In genomic region chr1:189833351-189833750, GRCm38 (mm10) we compare ENCODE assay signal across 16 mouse cellular contexts.
"Had no signal": no experiment of that assay in that cellular context is flagged by ENCODE, and none has a peak within 500 bp of the region (broad histone marks: within the 10 kb centered on the region; RNA-seq: fewer than 3 reads in every experiment).

No protein-coding gene starts in this region.

- H3K36me3 ChIP-seq: midbrain, embryonic 12.5 days; neural tube, embryonic 13.5 days; neural tube, embryonic 15.5 days had no signal

- DNase-seq: lung, adult 18-20 months; lung, embryonic 14.5 days; lung, postnatal 10 days; lung, postnatal 4 days; midbrain, embryonic 14.5 days; right cerebral cortex, adult 18-20 months; right cerebral cortex, postnatal 4 days; spleen, adult 18-20 months; thymus, adult 18-20 months; thymus, postnatal 14 days; thymus, postnatal 36 days had no signal

- H3K27me3 ChIP-seq: midbrain, embryonic 12.5 days; neural tube, embryonic 13.5 days; neural tube, embryonic 15.5 days had no signal

- H3K4me3 ChIP-seq: midbrain, embryonic 10.5 days; midbrain, embryonic 12.5 days; myocyte; neural tube, embryonic 13.5 days; neural tube, embryonic 15.5 days had no signal

- H3K27ac ChIP-seq: midbrain, embryonic 10.5 days; midbrain, embryonic 12.5 days; neural tube, embryonic 15.5 days had no signal
